Mouse (Mus musculus) adrenal gland, postnatal 0 days (tissue): ENCODE results near the gene Olfr168. TPM values are rescaled to one million over a fixed set of nuclear protein-coding genes. Genes with fewer than 3 reads are reported as not detected.

ENCODE experiments used
- polyA plus RNA-seq: library from polyadenylated mRNA; unstranded; fragments of >200 nt; fragmentation: Nextera tagmentation; extraction: Ambion mirVana; gene quantifications from 2 replicates; pipeline ENCODE4 v1.2.1, GENCODE M21; 2015

Gene Olfr168
- not detected in 2 replicates for polyA plus RNA-seq

GRCm38 (mm10) chr16:19535455-19535854 lies at the start of gene Olfr168:
Gene Olfr168, minus strand, starts transcription at chr16:19535555.

GRCm38 (mm10) chr16:19571709-19572108 lies 36.4 kb upstream of the Olfr168 start, which contains the start of gene Olfr169:
Gene Olfr169, minus strand, starts transcription at chr16:19571809.

GRCm38 (mm10) chr16:19522166-19522565 lies 13.2 kb downstream of the Olfr168 start, which contains the start of gene Olfr167:
Gene Olfr167, minus strand, starts transcription at chr16:19522266.

GRCm38 (mm10) chr16:19483394-19483793 lies 52.0 kb downstream of the Olfr168 start, which contains the start of gene Olfr166:
Gene Olfr166, plus strand, starts transcription at chr16:19483694.

Other genes with a start within 250 kb of the Olfr168 start
- not detected in 2 replicates for gene Olfr164, start 221.5 kb downstream of the Olfr168 start, polyA plus RNA-seq
- gene Olfr165, start 112.4 kb downstream of the Olfr168 start, polyA plus RNA-seq = not detected in 2 replicates
- not detected in 2 replicates for gene Olfr166, start 51.9 kb downstream of the Olfr168 start, polyA plus RNA-seq
- not detected in 2 replicates for gene Olfr167, start 13.3 kb downstream of the Olfr168 start, polyA plus RNA-seq
- not detected in 2 replicates for gene Olfr169, start 36.3 kb upstream of the Olfr168 start, polyA plus RNA-seq
- not detected in 2 replicates for gene Olfr170, start 76.3 kb upstream of the Olfr168 start, polyA plus RNA-seq
- not detected in 2 replicates for gene Olfr171, start 94.4 kb upstream of the Olfr168 start, polyA plus RNA-seq
- gene Lamp3, start 170.8 kb upstream of the Olfr168 start, polyA plus RNA-seq = 0.03 and 0.23 TPM in 2 replicates
- 1.6 and 3.0 TPM in 2 replicates for gene B3gnt5, start 224.7 kb upstream of the Olfr168 start, polyA plus RNA-seq